Mouse (Mus musculus) liver, embryonic 14.5 days (tissue): Measurements from ENCODE around the gene Tmed10.

Source experiments
- CTCF ChIP-seq: IDR thresholded peaks from 2 replicates; pipeline ENCODE4 v1.5.1; 2016; ENCODE audit warnings: antibody characterized with exemption, low read depth, control low read depth
- EP300 ChIP-seq: IDR thresholded peaks from 2 replicates; pipeline ENCODE4 v1.6.1; 2016; ENCODE audit warnings: antibody characterized with exemption, low read depth

DNA sequence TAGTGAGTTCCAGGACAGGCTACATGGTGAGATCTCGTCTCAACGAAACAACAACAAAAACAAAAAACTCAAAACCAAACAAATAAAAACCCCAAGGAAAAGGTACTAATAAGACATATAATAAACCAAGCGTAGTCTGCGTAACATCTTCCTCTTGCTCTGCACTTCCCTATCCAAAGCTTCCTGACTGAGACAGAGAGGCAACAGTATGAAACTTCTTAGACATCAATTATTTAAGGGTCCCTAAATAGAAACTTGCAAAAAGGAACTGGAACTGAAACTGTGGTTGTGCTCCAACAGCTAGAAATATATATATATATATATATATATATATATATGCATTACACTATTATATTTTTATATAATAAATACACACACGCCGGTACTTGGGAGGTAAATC lies 29.1 kb downstream of the Tmed10 start:
- TF ChIP-seq CTCF (no peak), EP300 (no peak)
